8 mouse cellular contexts compared by ENCODE assay signal in genomic region chr10:128806086-128806485, GRCm38 (mm10). TPM values are rescaled to one million over a fixed set of nuclear protein-coding genes. Genes with fewer than 3 reads are reported as not detected.
A peak's percentile ranks its signal among the peaks of the same experiment; 100 is the strongest.
DNase-seq lines count a peak whose midpoint lies in the region; ATAC-seq lines count a peak whose summit lies in the region.

No protein-coding gene starts in this region.

- no peaks in the 10 kb centered on the region for H3K9me3 ChIP-seq in lung, embryonic 16.5 days (ENCODE audit: control insufficient read depth, low read length)
- H3K9me3 ChIP-seq in forebrain, embryonic 10.5 days: no peaks in the 10 kb centered on the region
- no peaks in the 10 kb centered on the region for H3K9me3 ChIP-seq in limb, embryonic 10.5 days (replicated peaks)
- no peaks in the 10 kb centered on the region for H3K9me3 ChIP-seq in stomach, embryonic 14.5 days (ENCODE audit: control insufficient read depth, low read depth, low read length)

- H3K36me3 ChIP-seq in lung, embryonic 16.5 days (ENCODE audit: control insufficient read depth, insufficient read depth, low read length): peaks cover 4% of the 10 kb centered on the region; the same call in 1 of the 2 replicates
- H3K36me3 ChIP-seq in forebrain, embryonic 10.5 days (replicated peaks): peaks cover 58% of the 10 kb centered on the region
- peaks cover 52% of the 10 kb centered on the region for H3K36me3 ChIP-seq in limb, embryonic 10.5 days
- H3K36me3 ChIP-seq in stomach, embryonic 14.5 days (ENCODE audit: control insufficient read depth, insufficient read depth, low read length): peaks cover 10% of the 10 kb centered on the region

- H3K9ac ChIP-seq in lung, embryonic 16.5 days (ENCODE audit: low read length): peak overlapping the region; percentile 72
- peak overlapping the region; percentile 21; the same call in 1 of the 2 replicates for H3K9ac ChIP-seq in stomach, embryonic 14.5 days (replicated peaks; ENCODE audit: low read depth, low read length)

- no peak for ATAC-seq in lung, embryonic 16.5 days (ENCODE audit: low read depth)
- ATAC-seq in stomach, embryonic 14.5 days (ENCODE audit: insufficient number of reproducible peaks, insufficient read depth, low FRiP score, low read depth): no peak

- peak overlapping the region; percentile 64 for H3K4me2 ChIP-seq in lung, embryonic 16.5 days (ENCODE audit: low read depth, low read length)
- H3K4me2 ChIP-seq in stomach, embryonic 14.5 days (replicated peaks; ENCODE audit: low read depth, low read length): peak overlapping the region; percentile 73

- peaks cover 38% of the 10 kb centered on the region for H3K4me1 ChIP-seq in lung, embryonic 16.5 days (replicated peaks; ENCODE audit: control insufficient read depth, insufficient read depth, low read length)
- H3K4me1 ChIP-seq in forebrain, embryonic 10.5 days: peaks cover 63% of the 10 kb centered on the region
- H3K4me1 ChIP-seq in limb, embryonic 10.5 days: peaks cover 55% of the 10 kb centered on the region
- H3K4me1 ChIP-seq in stomach, embryonic 14.5 days (ENCODE audit: control insufficient read depth, insufficient read depth, low read length): peaks cover 36% of the 10 kb centered on the region

- 42% methylated on average over 6 of the region's 6 CpGs for WGBS in lung, embryonic 16.5 days
- whole genome bisulfite sequencing in forebrain, embryonic 10.5 days: 69% methylated on average over 6 of the region's 6 CpGs
- 67% methylated on average over 6 of the region's 6 CpGs for WGBS in limb, embryonic 10.5 days
- 60% methylated on average over 6 of the region's 6 CpGs for WGBS in stomach, embryonic 14.5 days

- H3K27ac ChIP-seq in lung, embryonic 16.5 days (ENCODE audit: low read length): peak overlapping the region; percentile 36; the same call in 1 of the 2 replicates
- peak overlapping the region; percentile 95 for H3K27ac ChIP-seq in forebrain, embryonic 10.5 days
- H3K27ac ChIP-seq in limb, embryonic 10.5 days: peak overlapping the region; percentile 93
- H3K27ac ChIP-seq in stomach, embryonic 14.5 days (ENCODE audit: low read length): peak overlapping the region; percentile 98; the same call in 1 of the 2 replicates

- H3K27me3 ChIP-seq in lung, embryonic 16.5 days (ENCODE audit: control insufficient read depth, insufficient read depth, low read depth, low read length): no peaks in the 10 kb centered on the region
- no peaks in the 10 kb centered on the region for H3K27me3 ChIP-seq in forebrain, embryonic 10.5 days (ENCODE audit: poor library complexity, severe bottlenecking)
- H3K27me3 ChIP-seq in limb, embryonic 10.5 days (ENCODE audit: low read depth, poor library complexity, severe bottlenecking): no peaks in the 10 kb centered on the region
- H3K27me3 ChIP-seq in stomach, embryonic 14.5 days (ENCODE audit: control insufficient read depth, insufficient read depth, low read length): no peaks in the 10 kb centered on the region

- no peak for DNase-seq in lung, postnatal 10 days
- DNase-seq in forebrain, embryonic 10.5 days (ENCODE audit: extremely low spot score, low spot score): no peak
- no peak for DNase-seq in limb, embryonic 10.5 days (ENCODE audit: low spot score)
- no peak for DNase-seq in left cerebral cortex, adult 18-20 months (ENCODE audit: low spot score in 2 of 2)
- DNase-seq in gastrocnemius, postnatal 25 days: no peak
- no peak for DNase-seq in layer of hippocampus, adult 9-11 months

- H3K4me3 ChIP-seq in lung, embryonic 16.5 days (ENCODE audit: low read length): peak overlapping the region; percentile 84
- peak overlapping the region; percentile 83 for H3K4me3 ChIP-seq in forebrain, embryonic 10.5 days
- peak overlapping the region; percentile 79 for H3K4me3 ChIP-seq in limb, embryonic 10.5 days
- H3K4me3 ChIP-seq in stomach, embryonic 14.5 days (ENCODE audit: low read depth, low read length): peak overlapping the region; percentile 67

RNA-seq across cellular contexts. Expression of gene Tmem198b, which starts 1.9 kb away (rescaled TPM):
- polyA plus RNA-seq in lung, embryonic 16.5 days (2015; fragmentation: Nextera tagmentation; extraction: Ambion mirVana): 18.2 and 18.4 TPM in 2 replicates
- polyA plus RNA-seq in forebrain, embryonic 10.5 days (2016; fragmentation: Nextera tagmentation; extraction: Ambion mirVana): 19.0 and 19.2 TPM in 2 replicates
- 14.8 and 19.8 TPM in 2 replicates for polyA plus RNA-seq in limb, embryonic 10.5 days (2016; fragmentation: Nextera tagmentation; extraction: Ambion mirVana)
- 17.2 and 19.3 TPM in 2 replicates for polyA plus RNA-seq in stomach, embryonic 14.5 days (2014; fragmentation: Nextera tagmentation; extraction: Ambion mirVana)
- total RNA-seq in left cerebral cortex, adult 18-20 months (2021): 1 to 10 TPM; 6.9 to 7.1 TPM
- total RNA-seq in gastrocnemius, postnatal 25 days (2021): 1 to 10 TPM; 3.4 to 4.2 TPM

RNA-seq across cellular contexts. Expression of gene Dnajc14, which starts 2.2 kb away (rescaled TPM):
- polyA plus RNA-seq in lung, embryonic 16.5 days (2015; fragmentation: Nextera tagmentation; extraction: Ambion mirVana): 56.0 and 56.7 TPM in 2 replicates
- 49.4 and 49.9 TPM in 2 replicates for polyA plus RNA-seq in forebrain, embryonic 10.5 days (2016; fragmentation: Nextera tagmentation; extraction: Ambion mirVana)
- polyA plus RNA-seq in limb, embryonic 10.5 days (2016; fragmentation: Nextera tagmentation; extraction: Ambion mirVana): 47.7 and 54.0 TPM in 2 replicates
- 40.0 and 40.2 TPM in 2 replicates for polyA plus RNA-seq in stomach, embryonic 14.5 days (2014; fragmentation: Nextera tagmentation; extraction: Ambion mirVana)
- 10 to 100 TPM; 64.6 to 67.0 TPM for total RNA-seq in left cerebral cortex, adult 18-20 months (2021)
- total RNA-seq in gastrocnemius, postnatal 25 days (2021): 10 to 100 TPM; 20.7 to 21.5 TPM

RNA-seq across cellular contexts. Expression of gene Sarnp, which starts 11.0 kb away (rescaled TPM):
- 186 and 212 TPM in 2 replicates for polyA plus RNA-seq in lung, embryonic 16.5 days (2015; fragmentation: Nextera tagmentation; extraction: Ambion mirVana)
- polyA plus RNA-seq in forebrain, embryonic 10.5 days (2016; fragmentation: Nextera tagmentation; extraction: Ambion mirVana): 247 and 263 TPM in 2 replicates
- polyA plus RNA-seq in limb, embryonic 10.5 days (2016; fragmentation: Nextera tagmentation; extraction: Ambion mirVana): 245 and 250 TPM in 2 replicates
- 204 and 209 TPM in 2 replicates for polyA plus RNA-seq in stomach, embryonic 14.5 days (2014; fragmentation: Nextera tagmentation; extraction: Ambion mirVana)
- total RNA-seq in left cerebral cortex, adult 18-20 months (2021): 10 to 100 TPM; 39.5 to 39.6 TPM
- total RNA-seq in gastrocnemius, postnatal 25 days (2021): 10 to 100 TPM; 26.5 to 28.4 TPM

RNA-seq across cellular contexts. Expression of gene Ormdl2, which starts 15.4 kb away (rescaled TPM):
- polyA plus RNA-seq in lung, embryonic 16.5 days (2015; fragmentation: Nextera tagmentation; extraction: Ambion mirVana): 76.6 and 86.4 TPM in 2 replicates
- polyA plus RNA-seq in forebrain, embryonic 10.5 days (2016; fragmentation: Nextera tagmentation; extraction: Ambion mirVana): 88.0 and 92.9 TPM in 2 replicates
- polyA plus RNA-seq in limb, embryonic 10.5 days (2016; fragmentation: Nextera tagmentation; extraction: Ambion mirVana): 52.9 and 62.9 TPM in 2 replicates
- polyA plus RNA-seq in stomach, embryonic 14.5 days (2014; fragmentation: Nextera tagmentation; extraction: Ambion mirVana): 69.6 and 76.6 TPM in 2 replicates
- total RNA-seq in left cerebral cortex, adult 18-20 months (2021): 1 to 10 TPM; 8.0 to 8.6 TPM
- total RNA-seq in gastrocnemius, postnatal 25 days (2021): 1 to 10 TPM; 3.1 to 3.7 TPM

RNA-seq across cellular contexts. Expression of gene Mmp19, which starts 15.4 kb away (rescaled TPM):
- polyA plus RNA-seq in lung, embryonic 16.5 days (2015; fragmentation: Nextera tagmentation; extraction: Ambion mirVana): 4.9 and 5.3 TPM in 2 replicates
- polyA plus RNA-seq in forebrain, embryonic 10.5 days (2016; fragmentation: Nextera tagmentation; extraction: Ambion mirVana): 0.24 and 0.44 TPM in 2 replicates
- polyA plus RNA-seq in limb, embryonic 10.5 days (2016; fragmentation: Nextera tagmentation; extraction: Ambion mirVana): 0.21 and 0.30 TPM in 2 replicates
- polyA plus RNA-seq in stomach, embryonic 14.5 days (2014; fragmentation: Nextera tagmentation; extraction: Ambion mirVana): 0.78 and 1.2 TPM in 2 replicates
- under 1 TPM; 0.63 to 0.66 TPM for total RNA-seq in left cerebral cortex, adult 18-20 months (2021)
- total RNA-seq in gastrocnemius, postnatal 25 days (2021): 1 to 10 TPM; 1.7 to 3.6 TPM

Comparison
In these comparisons a context has a peak if more than half of its experiments do, and no peak if none do; other contexts are left out.
1. H3K27ac ChIP-seq: peak in every context shown above with its lines; median percentile 98 in stomach, embryonic 14.5 days; 95 in forebrain, embryonic 10.5 days; 93 in limb, embryonic 10.5 days; 36 in lung, embryonic 16.5 days.